Mouse (Mus musculus): ENCODE results near the gene Ankrd49. TPM values are rescaled to one million over a fixed set of nuclear protein-coding genes. Genes with fewer than 3 reads are reported as not detected.

Gene Ankrd49
- 32.1 and 39.3 TPM in 2 replicates for polyA plus RNA-seq (2016; fragmentation: Nextera tagmentation; extraction: Ambion mirVana)

- peaks cover 7% of the 10 kb centered on the region; the same call in 1 of the 2 replicates for H3K4me1 ChIP-seq
- 1% methylated on average over 62 of the region's 62 CpGs for whole genome bisulfite sequencing
- H3K27ac ChIP-seq = peak within 1 kb of the TSS; percentile 96
- H3K36me3 ChIP-seq = peaks cover 52% of the 10 kb centered on the region
- no peaks in the 10 kb centered on the region for H3K9me3 ChIP-seq
- H3K4me3 ChIP-seq = peak within 1 kb of the TSS; percentile 78
- H3K27me3 ChIP-seq (ENCODE audit: insufficient read depth, poor library complexity, severe bottlenecking) = no peaks in the 10 kb centered on the region
- peak; percentile 98 for DNase-seq (ENCODE audit: low spot score)
These were observed at the start of gene Ankrd49, which contains the start of gene Mre11a for GRCm38 (mm10) chr9:14784039-14785002. Gene Ankrd49, minus strand, starts transcription at chr9:14784856. Gene Mre11a, plus strand, starts transcription at chr9:14784654.

GRCm38 (mm10) chr9:14832046-14832445 is 47.4 kb upstream of the Ankrd49 start:
- no peaks in the 10 kb centered on the region for H3K4me1 ChIP-seq
- H3K27me3 ChIP-seq (ENCODE audit: insufficient read depth, poor library complexity, severe bottlenecking) = no peaks in the 10 kb centered on the region
- H3K27ac ChIP-seq = no peak overlapping the region
- DNase-seq (ENCODE audit: low spot score) = no peak
- H3K4me3 ChIP-seq = no peak overlapping the region
- 75% methylated on average over 5 of the region's 5 CpGs for WGBS
- H3K36me3 ChIP-seq = peaks cover 77% of the 10 kb centered on the region
- no peaks in the 10 kb centered on the region for H3K9me3 ChIP-seq

GRCm38 (mm10) chr9:14827875-14828274 is 43.2 kb upstream of the Ankrd49 start:
- Histone ChIP-seq H3K4me3 (no peak overlapping the region), H3K27ac (no peak overlapping the region), H3K36me3 (peaks cover 65% of the 10 kb centered on the region), H3K9me3 (no peaks in the 10 kb centered on the region), H3K4me1 (no peaks in the 10 kb centered on the region), H3K27me3 (ENCODE audit: insufficient read depth, poor library complexity, severe bottlenecking) (no peaks in the 10 kb centered on the region)
- 69% methylated on average over 2 of the region's 2 CpGs for WGBS
- DNase-seq (ENCODE audit: low spot score) = no peak

GRCm38 (mm10) chr9:14824840-14825239 is 40.2 kb upstream of the Ankrd49 start:
- H3K36me3 ChIP-seq = peaks cover 55% of the 10 kb centered on the region

GRCm38 (mm10) chr9:14821396-14821795 is 36.7 kb upstream of the Ankrd49 start:
- H3K27ac ChIP-seq = no peak overlapping the region
- H3K4me3 ChIP-seq = no peak overlapping the region
- DNase-seq (ENCODE audit: low spot score) = no peak
- peaks cover 64% of the 10 kb centered on the region for H3K36me3 ChIP-seq
- no peaks in the 10 kb centered on the region for H3K4me1 ChIP-seq
- H3K9me3 ChIP-seq = no peaks in the 10 kb centered on the region
- H3K27me3 ChIP-seq (ENCODE audit: insufficient read depth, poor library complexity, severe bottlenecking) = no peaks in the 10 kb centered on the region

More at GRCm38 (mm10) chr9:14824840-14825239, 40.2 kb upstream of the Ankrd49 start:
- Histone ChIP-seq H3K27me3 (ENCODE audit: insufficient read depth, poor library complexity, severe bottlenecking) (no peaks in the 10 kb centered on the region), H3K4me3 (no peak overlapping the region), H3K9me3 (no peaks in the 10 kb centered on the region), H3K27ac (no peak overlapping the region), H3K4me1 (no peaks in the 10 kb centered on the region)
- no peak for DNase-seq (ENCODE audit: low spot score)
- 85% methylated on average over 5 of the region's 5 CpGs for WGBS

- WGBS = 87% methylated on average over 5 of the region's 5 CpGs
- DNase-seq (ENCODE audit: low spot score) = no peak
- Histone ChIP-seq H3K27ac (no peak overlapping the region), H3K27me3 (ENCODE audit: insufficient read depth, poor library complexity, severe bottlenecking) (no peaks in the 10 kb centered on the region), H3K4me1 (no peaks in the 10 kb centered on the region), H3K36me3 (peaks cover 83% of the 10 kb centered on the region), H3K4me3 (no peak overlapping the region), H3K9me3 (no peaks in the 10 kb centered on the region)
These were observed 25.5 kb upstream of the Ankrd49 start for GRCm38 (mm10) chr9:14810111-14810510.

GRCm38 (mm10) chr9:14806786-14807185 is 22.1 kb upstream of the Ankrd49 start:
- Histone ChIP-seq H3K4me3 (no peak overlapping the region), H3K27ac (no peak overlapping the region), H3K27me3 (ENCODE audit: insufficient read depth, poor library complexity, severe bottlenecking) (no peaks in the 10 kb centered on the region), H3K4me1 (no peaks in the 10 kb centered on the region), H3K36me3 (peaks cover 83% of the 10 kb centered on the region), H3K9me3 (no peaks in the 10 kb centered on the region)
- 95% methylated on average over 1 of the region's 1 CpGs for whole genome bisulfite sequencing
- no peak for DNase-seq (ENCODE audit: low spot score)

GRCm38 (mm10) chr9:14805714-14806113 is 21.1 kb upstream of the Ankrd49 start:
- peaks cover 84% of the 10 kb centered on the region for H3K36me3 ChIP-seq
- 86% methylated on average over 2 of the region's 2 CpGs for WGBS
- H3K4me3 ChIP-seq = no peak overlapping the region
- H3K4me1 ChIP-seq = no peaks in the 10 kb centered on the region
- no peak for DNase-seq (ENCODE audit: low spot score)
- H3K9me3 ChIP-seq = no peaks in the 10 kb centered on the region
- no peak overlapping the region for H3K27ac ChIP-seq
- H3K27me3 ChIP-seq (ENCODE audit: insufficient read depth, poor library complexity, severe bottlenecking) = no peaks in the 10 kb centered on the region

- H3K36me3 ChIP-seq = peaks cover 49% of the 10 kb centered on the region
- no peaks in the 10 kb centered on the region for H3K27me3 ChIP-seq (ENCODE audit: insufficient read depth, poor library complexity, severe bottlenecking)
- DNase-seq (ENCODE audit: low spot score) = no peak
- H3K4me3 ChIP-seq = no peak overlapping the region
- H3K4me1 ChIP-seq = peaks cover 7% of the 10 kb centered on the region; the same call in 1 of the 2 replicates
- H3K27ac ChIP-seq = no peak overlapping the region
- WGBS = 87% methylated on average over 6 of the region's 6 CpGs
- no peaks in the 10 kb centered on the region for H3K9me3 ChIP-seq
These were observed 2.7 kb upstream of the Ankrd49 start for GRCm38 (mm10) chr9:14787356-14787755.

- H3K27me3 ChIP-seq (ENCODE audit: insufficient read depth, poor library complexity, severe bottlenecking) = no peaks in the 10 kb centered on the region
- WGBS = 30% methylated on average over 13 of the region's 13 CpGs
- DNase-seq (ENCODE audit: low spot score) = no peak
These were observed 6.3 kb downstream of the Ankrd49 start for GRCm38 (mm10) chr9:14778341-14778740.

GRCm38 (mm10) chr9:14773813-14774212 is 10.8 kb downstream of the Ankrd49 start:
- Histone ChIP-seq H3K27me3 (ENCODE audit: insufficient read depth, poor library complexity, severe bottlenecking) (peaks cover 30% of the 10 kb centered on the region), H3K27ac (no peak overlapping the region), H3K36me3 (no peaks in the 10 kb centered on the region), H3K4me1 (peaks cover 8% of the 10 kb centered on the region), H3K4me3 (no peak overlapping the region), H3K9me3 (no peaks in the 10 kb centered on the region)
- DNase-seq (ENCODE audit: low spot score) = no peak
- WGBS = 51% methylated on average over 2 of the region's 2 CpGs

More at GRCm38 (mm10) chr9:14778341-14778740, 6.3 kb downstream of the Ankrd49 start:
- H3K9me3 ChIP-seq = no peaks in the 10 kb centered on the region
- peaks cover 31% of the 10 kb centered on the region for H3K36me3 ChIP-seq
- no peaks in the 10 kb centered on the region for H3K4me1 ChIP-seq
- no peak overlapping the region for H3K27ac ChIP-seq
- no peak overlapping the region for H3K4me3 ChIP-seq

- H3K4me1 ChIP-seq = peaks cover 8% of the 10 kb centered on the region
- no peaks in the 10 kb centered on the region for H3K36me3 ChIP-seq
- peaks cover 45% of the 10 kb centered on the region for H3K27me3 ChIP-seq (ENCODE audit: insufficient read depth, poor library complexity, severe bottlenecking)
- H3K4me3 ChIP-seq = no peak overlapping the region
- H3K9me3 ChIP-seq = no peaks in the 10 kb centered on the region
- no peak overlapping the region for H3K27ac ChIP-seq
- no peak for DNase-seq (ENCODE audit: low spot score)
- WGBS = 83% methylated on average over 2 of the region's 2 CpGs
These were observed 12.6 kb downstream of the Ankrd49 start for GRCm38 (mm10) chr9:14772074-14772473.

- H3K9me3 ChIP-seq = no peaks in the 10 kb centered on the region
- H3K4me1 ChIP-seq = peaks cover 8% of the 10 kb centered on the region
- H3K27ac ChIP-seq = peak within 1 kb of the TSS; percentile 13; the same call in 1 of the 2 replicates
- peaks cover 45% of the 10 kb centered on the region for H3K27me3 ChIP-seq (ENCODE audit: insufficient read depth, poor library complexity, severe bottlenecking)
- WGBS = 20% methylated on average over 23 of the region's 23 CpGs
- peak within 1 kb of the TSS; percentile 43 for H3K4me3 ChIP-seq
- no peaks in the 10 kb centered on the region for H3K36me3 ChIP-seq
- no peak for DNase-seq (ENCODE audit: low spot score)
These were observed 13.7 kb downstream of the Ankrd49 start, which contains the start of gene 1700012B09Rik for GRCm38 (mm10) chr9:14770803-14771471. Gene 1700012B09Rik, minus strand, starts transcription at chr9:14771030.
